Mouse (Mus musculus) E14TG2a.4 (cell line): ENCODE measurements at regions not wholly inside any gene's neighbourhood (a gene's known extent, or its start where the extent isn't known, plus 50 kb on each side); places are given as distances from the start of the nearest gene placed in this dataset.
A peak's percentile ranks its signal among the peaks of the same experiment; 100 is the strongest.

ENCODE experiments used
- H3K27me3 ChIP-seq: 2 replicates; pipeline ENCODE4 v1.6.1; 2014; ENCODE audit warnings: low read length, control low read depth; ENCODE audit not compliant: insufficient read depth
- H3K36me3 ChIP-seq: 2 replicates; pipeline ENCODE4 v1.6.1; 2014; ENCODE audit warnings: low read length, control low read depth; ENCODE audit not compliant: insufficient read depth
- H3K4me1 ChIP-seq: replicated peaks from 2 replicates; pipeline ENCODE4 v1.6.1; 2014; ENCODE audit warnings: low read depth, low read length, control low read depth
- H3K4me3 ChIP-seq: replicated peaks from 2 replicates; pipeline ENCODE4 v1.5.1; 2014; ENCODE audit warnings: mild to moderate bottlenecking, low read length
- H3K9me3 ChIP-seq: 2 replicates; pipeline ENCODE4 v1.6.1; 2014; ENCODE audit warnings: low read length, control low read depth
- CTCF ChIP-seq: conservative IDR thresholded peaks from 2 replicates; pipeline ENCODE4 v1.5.1; 2014; ENCODE audit warnings: low read length
- NANOG ChIP-seq: IDR thresholded peaks from 2 replicates; pipeline ENCODE4 v1.6.1; 2014; ENCODE audit warnings: borderline replicate concordance, low read length, mixed read lengths
- POU5F1 ChIP-seq: IDR thresholded peaks from 2 replicates; pipeline ENCODE4 v1.6.1; 2014; ENCODE audit warnings: low read length, borderline replicate concordance

DNA sequence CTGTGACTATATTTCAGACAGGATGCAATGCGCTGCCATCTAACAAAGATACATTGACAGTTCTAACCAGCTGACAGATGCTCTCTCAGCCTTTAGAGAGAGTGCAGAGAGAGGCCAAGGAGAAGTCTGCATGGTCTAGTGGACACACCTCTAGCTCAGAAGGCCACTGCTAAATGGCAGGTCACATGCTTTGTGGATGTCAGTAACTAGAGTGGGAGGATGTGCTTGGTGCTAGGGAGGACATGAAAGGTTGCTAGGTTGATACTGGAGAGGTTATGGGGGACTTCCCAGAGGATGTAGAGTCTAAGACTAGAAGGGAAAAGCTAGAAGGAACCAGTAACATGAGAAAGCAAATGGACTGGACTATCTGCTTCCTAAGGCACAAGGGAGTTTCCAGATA lies 271.3 kb upstream of the Zwint start:
- H3K9me3 ChIP-seq: no peaks in the 10 kb centered on the region
- no peak for TF ChIP-seq NANOG
- no peak for TF ChIP-seq CTCF
- TF ChIP-seq POU5F1: no peak
- H3K4me3 ChIP-seq: no peak overlapping the region
- no peaks in the 10 kb centered on the region for H3K36me3 ChIP-seq
- H3K27me3 ChIP-seq: no peaks in the 10 kb centered on the region
- H3K4me1 ChIP-seq: 0 out of 2 replicates have a peak, but pooled peaks cover 3% of the 10 kb centered on the region

DNA sequence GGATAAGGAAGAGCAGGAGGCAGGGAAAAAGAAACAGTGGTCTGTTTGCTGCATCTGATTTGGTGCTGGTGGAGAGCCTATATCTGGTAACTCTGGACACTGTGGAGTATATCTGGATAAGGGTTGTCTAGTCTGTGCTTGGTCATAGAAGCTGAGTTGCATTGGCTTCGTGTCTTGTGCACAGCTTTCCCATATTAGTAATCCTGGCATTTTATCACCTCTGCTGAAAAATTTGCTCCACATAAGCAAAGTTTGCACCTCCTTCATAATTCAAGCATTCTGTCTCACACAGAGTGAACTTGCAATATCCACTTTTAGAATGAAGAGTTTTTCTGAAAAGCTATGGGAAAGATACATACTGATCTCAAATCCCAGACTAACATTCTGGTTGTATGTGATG lies 269.8 kb upstream of the Zwint start:
- 0 out of 2 replicates have a peak, but pooled peaks cover 3% of the 10 kb centered on the region for H3K4me1 ChIP-seq
- no peak for TF ChIP-seq NANOG
- TF ChIP-seq POU5F1: no peak
- no peak for TF ChIP-seq CTCF
- H3K27me3 ChIP-seq: no peaks in the 10 kb centered on the region
- H3K4me3 ChIP-seq: no peak overlapping the region
- H3K36me3 ChIP-seq: no peaks in the 10 kb centered on the region
- no peaks in the 10 kb centered on the region for H3K9me3 ChIP-seq

DNA sequence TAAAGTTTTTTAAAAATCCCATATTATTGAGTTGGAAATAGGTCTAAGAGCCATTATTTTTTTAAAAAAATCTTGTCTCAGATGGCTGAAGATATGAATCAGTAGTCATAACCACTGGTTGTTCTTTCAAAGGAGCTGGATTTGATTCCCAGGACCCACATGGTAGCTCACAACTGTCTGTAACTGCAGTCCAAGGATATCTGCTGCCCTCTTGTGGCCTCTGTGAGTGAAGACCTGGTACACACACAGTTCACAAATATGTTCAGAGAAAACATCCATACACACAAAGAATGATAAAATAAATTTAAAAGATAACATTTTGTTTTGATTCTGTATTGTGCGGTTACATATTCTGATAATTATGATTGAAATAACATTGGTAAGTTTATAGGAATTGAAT lies 263.2 kb upstream of the Zwint start:
- peak; percentile 61 for TF ChIP-seq CTCF
- TF ChIP-seq NANOG: no peak
- TF ChIP-seq POU5F1: no peak
- H3K27me3 ChIP-seq: no peaks in the 10 kb centered on the region
- H3K36me3 ChIP-seq: no peaks in the 10 kb centered on the region
- no peaks in the 10 kb centered on the region for H3K9me3 ChIP-seq
- H3K4me1 ChIP-seq: no peaks in the 10 kb centered on the region
- no peak overlapping the region for H3K4me3 ChIP-seq

DNA sequence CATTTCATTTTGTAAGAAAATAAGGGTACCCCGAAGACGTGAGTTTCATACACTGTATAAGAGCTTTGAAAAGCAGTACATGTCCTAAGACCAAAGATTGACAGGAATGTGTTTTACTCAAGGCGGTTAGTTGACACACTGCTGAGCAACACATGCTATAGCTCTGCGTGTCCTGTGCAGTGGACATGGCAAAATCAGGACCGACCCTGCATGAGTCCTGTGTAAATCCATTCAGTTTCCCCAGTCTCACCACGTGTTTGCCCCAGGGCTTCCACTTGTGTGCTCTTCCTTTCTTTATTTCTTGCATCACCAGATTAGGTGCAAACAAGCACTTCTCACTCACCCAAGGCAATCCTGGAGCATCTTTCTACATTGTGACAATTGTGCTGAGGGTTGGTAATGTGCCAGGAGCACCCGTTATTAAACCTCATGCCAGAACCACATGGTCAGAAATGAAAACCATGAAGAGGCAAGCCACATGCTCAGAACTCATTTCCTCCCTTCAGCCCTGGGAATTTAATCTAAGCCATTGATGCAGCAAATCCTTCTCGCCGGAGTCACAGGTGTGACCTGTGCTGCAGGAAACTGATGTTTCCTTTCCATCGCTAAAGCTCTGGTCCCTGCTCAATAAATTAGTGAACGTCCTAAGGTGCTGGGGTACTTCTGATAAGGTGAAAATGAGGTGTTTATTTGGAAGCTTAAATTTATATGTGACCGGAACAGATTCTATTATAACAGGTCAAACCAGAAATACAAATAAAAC lies 261.2 kb upstream of the Zwint start:
- H3K4me3 ChIP-seq: no peak overlapping the region
- no peaks in the 10 kb centered on the region for H3K36me3 ChIP-seq
- H3K27me3 ChIP-seq: no peaks in the 10 kb centered on the region
- H3K4me1 ChIP-seq: no peaks in the 10 kb centered on the region
- TF ChIP-seq NANOG (no peak), POU5F1 (no peak), CTCF (no peak)
- no peaks in the 10 kb centered on the region for H3K9me3 ChIP-seq

DNA sequence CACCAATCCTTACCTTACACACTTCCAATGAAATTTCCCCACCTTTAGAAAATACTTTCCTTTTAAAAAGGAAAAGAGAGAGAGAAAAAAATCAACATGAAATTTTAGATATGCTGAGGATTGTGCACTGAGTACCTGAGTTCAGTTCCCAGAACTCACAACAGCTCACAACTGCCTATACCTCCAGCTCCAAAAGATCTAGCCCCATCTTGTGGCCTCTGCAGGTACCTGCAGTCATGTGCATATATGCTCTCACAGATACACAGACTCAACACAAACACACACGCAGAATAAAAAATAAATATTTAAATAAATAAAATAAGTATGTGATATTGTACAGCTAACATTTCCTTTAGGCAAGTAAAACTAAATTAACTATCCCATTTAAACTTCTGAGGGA lies 260.3 kb upstream of the Zwint start:
- Histone ChIP-seq H3K36me3 (no peaks in the 10 kb centered on the region), H3K4me3 (no peak overlapping the region)
- no peak for TF ChIP-seq POU5F1
- TF ChIP-seq NANOG: no peak
- peak; percentile 59 for TF ChIP-seq CTCF

DNA sequence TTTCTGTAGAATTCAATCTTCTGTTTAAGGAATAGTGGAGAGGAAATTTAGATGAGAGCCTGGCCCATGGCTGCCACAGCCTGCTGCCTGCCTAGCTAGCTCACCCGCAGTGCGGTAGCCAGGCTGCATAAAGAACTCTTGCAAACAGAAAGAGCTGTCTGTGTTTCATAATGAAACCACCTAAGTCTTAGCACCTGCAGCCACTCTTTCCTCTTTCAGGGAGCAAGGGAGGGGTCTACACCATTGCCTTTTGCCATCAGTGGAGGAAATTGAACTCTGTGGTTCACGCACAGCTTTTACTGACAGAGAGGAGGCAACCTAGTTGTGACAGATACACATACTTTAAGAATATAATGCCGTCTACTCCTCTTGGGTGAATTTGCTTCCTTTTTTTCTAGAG lies 251.4 kb upstream of the Zwint start:
- Histone ChIP-seq H3K27me3 (no peaks in the 10 kb centered on the region), H3K9me3 (no peaks in the 10 kb centered on the region), H3K4me1 (no peaks in the 10 kb centered on the region), H3K4me3 (no peak overlapping the region), H3K36me3 (no peaks in the 10 kb centered on the region)
- no peak for TF ChIP-seq NANOG
- TF ChIP-seq POU5F1: no peak
- no peak for TF ChIP-seq CTCF

More for the DNA sequence above, 260.3 kb upstream of the Zwint start:
- no peaks in the 10 kb centered on the region for H3K27me3 ChIP-seq
- H3K4me1 ChIP-seq: no peaks in the 10 kb centered on the region
- no peaks in the 10 kb centered on the region for H3K9me3 ChIP-seq

DNA sequence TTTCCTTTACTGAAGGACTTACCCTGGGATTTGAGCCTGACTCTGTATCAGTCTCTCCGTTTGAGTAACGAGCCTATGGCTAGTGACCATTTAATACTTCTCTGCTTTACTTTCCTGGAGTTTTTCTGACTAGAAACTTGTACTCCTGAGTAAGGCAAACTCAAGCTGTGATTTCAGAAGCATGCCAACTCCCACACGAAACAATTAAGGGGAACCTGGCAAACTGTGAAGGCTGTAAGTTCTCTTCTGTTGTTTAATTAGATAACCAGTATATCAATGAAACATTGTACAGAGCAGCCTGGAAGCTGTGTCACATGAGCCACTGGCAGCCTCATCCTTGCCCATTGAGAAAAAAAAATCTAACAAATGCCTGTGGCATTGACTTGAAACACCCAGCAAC lies 244.3 kb upstream of the Zwint start:
- Histone ChIP-seq H3K27me3 (no peaks in the 10 kb centered on the region), H3K9me3 (no peaks in the 10 kb centered on the region), H3K4me1 (no peaks in the 10 kb centered on the region), H3K4me3 (no peak overlapping the region), H3K36me3 (no peaks in the 10 kb centered on the region)
- no peak for TF ChIP-seq POU5F1
- TF ChIP-seq CTCF: no peak
- TF ChIP-seq NANOG: no peak

DNA sequence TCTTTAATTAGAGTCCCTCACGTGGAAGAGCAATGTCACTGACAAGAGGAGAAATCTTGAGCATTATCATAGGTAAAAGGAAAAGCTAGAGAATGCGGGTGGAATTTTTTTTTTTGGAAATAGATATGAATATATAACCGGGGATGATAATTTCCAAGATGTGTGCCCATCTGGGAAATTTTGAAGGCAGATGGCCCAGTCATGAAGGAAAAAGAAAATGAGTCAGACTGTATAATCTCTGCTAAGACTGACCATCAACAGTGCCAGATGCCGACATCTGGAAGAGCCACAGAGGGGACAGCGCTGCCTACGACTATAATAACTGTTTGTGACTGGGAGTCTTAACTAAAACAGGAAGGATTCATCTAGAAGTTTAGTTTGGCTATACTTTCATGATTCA lies 243.0 kb upstream of the Zwint start:
- TF ChIP-seq POU5F1 (no peak), CTCF (no peak), NANOG (no peak)
- no peaks in the 10 kb centered on the region for H3K4me1 ChIP-seq
- no peaks in the 10 kb centered on the region for H3K27me3 ChIP-seq
- no peaks in the 10 kb centered on the region for H3K36me3 ChIP-seq
- no peaks in the 10 kb centered on the region for H3K9me3 ChIP-seq
- no peak overlapping the region for H3K4me3 ChIP-seq

DNA sequence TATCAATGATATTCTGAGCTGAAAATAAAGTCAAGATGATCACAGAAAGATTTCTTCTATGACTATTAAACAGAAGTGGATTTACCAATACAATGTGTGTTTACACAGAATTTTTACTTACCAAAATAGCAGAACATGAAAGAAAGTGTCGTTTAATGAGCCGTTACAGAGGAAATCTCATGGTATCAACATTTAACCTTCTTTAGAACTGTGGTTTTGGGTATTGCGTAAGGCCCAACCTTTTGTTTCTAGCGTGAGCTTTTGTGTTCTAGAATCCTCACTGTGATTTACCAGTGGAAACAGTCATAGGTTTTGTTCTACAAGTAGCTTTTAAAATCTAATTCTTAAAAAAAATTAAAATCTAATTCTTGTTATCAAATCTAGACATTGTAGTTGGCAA lies 200.0 kb upstream of the Zwint start:
- Histone ChIP-seq H3K9me3 (no peaks in the 10 kb centered on the region), H3K4me1 (no peaks in the 10 kb centered on the region), H3K36me3 (no peaks in the 10 kb centered on the region), H3K4me3 (no peak overlapping the region), H3K27me3 (no peaks in the 10 kb centered on the region)
- TF ChIP-seq NANOG (no peak), POU5F1 (no peak), CTCF (no peak)
